Mouse (Mus musculus) liver, embryonic 14.5 days (tissue): ENCODE measurements at regions not wholly inside any gene's neighbourhood (a gene's known extent, or its start where the extent isn't known, plus 50 kb on each side); places are given as distances from the start of the nearest gene placed in this dataset.

Experiments used
- ATAC-seq: fragments of 200-750 bp; cut with Nextera tagmentation; 2 replicates; pipeline ENCODE4 v1.8.0; 2017; ENCODE audit warnings: moderate number of reproducible peaks, mild to moderate bottlenecking, moderate library complexity; ENCODE audit not compliant: insufficient read depth
- DNase-seq, 3 experiments: peaks; one replicate each; pipeline ENCODE4 v3.0.0-alpha.2; 2012 to 2013; ENCODE audit warnings: low read depth in 3 of 3, low spot score in 3 of 3
- H3K27ac ChIP-seq: fragments of 300-500 bp; sonication (generic); 2 replicates; pipeline ENCODE4 v1.5.1; 2014; ENCODE audit warnings: moderate library complexity, mild to moderate bottlenecking, control low read depth, inconsistent platforms
- H3K27me3 ChIP-seq: fragments of 300-500 bp; sonication (generic); 2 replicates; pipeline ENCODE4 v1.6.1; 2014; ENCODE audit warnings: mild to moderate bottlenecking, low read length, moderate library complexity; ENCODE audit not compliant: control insufficient read depth, insufficient read depth
- H3K36me3 ChIP-seq: fragments of 300-500 bp; sonication (generic); replicated peaks from 2 replicates; pipeline ENCODE4 v1.6.1; 2014; ENCODE audit warnings: low read depth; ENCODE audit not compliant: control insufficient read depth, insufficient read depth
- H3K4me1 ChIP-seq, 2 experiments: fragments of 200-500 bp in 1 of 2; fragments of 300-500 bp in 1 of 2; sonication (generic) in 1 of 2; replicated peaks; 2 replicates each; pipeline ENCODE4 v1.6.1; 2012 to 2014; ENCODE audit warnings: antibody characterized with exemption in 1 of 2, inconsistent platforms in 1 of 2, low read length in 1 of 2; ENCODE audit not compliant: control insufficient read depth in 2 of 2, insufficient read depth in 2 of 2
- H3K4me2 ChIP-seq: fragments of 300-500 bp; sonication (generic); 2 replicates; pipeline ENCODE4 v1.6.1; 2014; ENCODE audit warnings: low read depth, mild to moderate bottlenecking, control low read depth, moderate library complexity
- H3K4me3 ChIP-seq, 2 experiments: fragments of 200-500 bp in 1 of 2; fragments of 300-500 bp in 1 of 2; sonication (generic) in 1 of 2; 2 replicates each; pipeline ENCODE4 v1.5.1; 2012 to 2014; ENCODE audit warnings: low read depth in 2 of 2, low read length in 2 of 2, mild to moderate bottlenecking in 2 of 2, control low read depth in 1 of 2, inconsistent platforms in 1 of 2, moderate library complexity in 1 of 2; ENCODE audit not compliant: insufficient read depth in 1 of 2
- H3K9ac ChIP-seq: fragments of 300-500 bp; sonication (generic); replicated peaks from 2 replicates; pipeline ENCODE4 v1.6.1; 2014; ENCODE audit warnings: mild to moderate bottlenecking, control low read depth, moderate library complexity
- H3K9me3 ChIP-seq: fragments of 300-500 bp; sonication (generic); 2 replicates; pipeline ENCODE4 v1.6.1; 2016; ENCODE audit warnings: low read length, mixed read lengths; ENCODE audit not compliant: control insufficient read depth
- CTCF ChIP-seq: IDR thresholded peaks from 2 replicates; pipeline ENCODE4 v1.5.1; 2016; ENCODE audit warnings: antibody characterized with exemption, low read depth, control low read depth
- EP300 ChIP-seq: IDR thresholded peaks from 2 replicates; pipeline ENCODE4 v1.6.1; 2016; ENCODE audit warnings: antibody characterized with exemption, low read depth
- WGBS: fragments of 180-500 bp; shearing (Covaris S2); extraction: QIAGEN DNeasy Blood & Tissue Kit; methylation state at CpG from one replicate; pipeline ENCODE4 v1.1.7; 2014; ENCODE audit not compliant: insufficient replicate concordance; 5-methylcytosine and 5-hydroxymethylcytosine counted together

DNA sequence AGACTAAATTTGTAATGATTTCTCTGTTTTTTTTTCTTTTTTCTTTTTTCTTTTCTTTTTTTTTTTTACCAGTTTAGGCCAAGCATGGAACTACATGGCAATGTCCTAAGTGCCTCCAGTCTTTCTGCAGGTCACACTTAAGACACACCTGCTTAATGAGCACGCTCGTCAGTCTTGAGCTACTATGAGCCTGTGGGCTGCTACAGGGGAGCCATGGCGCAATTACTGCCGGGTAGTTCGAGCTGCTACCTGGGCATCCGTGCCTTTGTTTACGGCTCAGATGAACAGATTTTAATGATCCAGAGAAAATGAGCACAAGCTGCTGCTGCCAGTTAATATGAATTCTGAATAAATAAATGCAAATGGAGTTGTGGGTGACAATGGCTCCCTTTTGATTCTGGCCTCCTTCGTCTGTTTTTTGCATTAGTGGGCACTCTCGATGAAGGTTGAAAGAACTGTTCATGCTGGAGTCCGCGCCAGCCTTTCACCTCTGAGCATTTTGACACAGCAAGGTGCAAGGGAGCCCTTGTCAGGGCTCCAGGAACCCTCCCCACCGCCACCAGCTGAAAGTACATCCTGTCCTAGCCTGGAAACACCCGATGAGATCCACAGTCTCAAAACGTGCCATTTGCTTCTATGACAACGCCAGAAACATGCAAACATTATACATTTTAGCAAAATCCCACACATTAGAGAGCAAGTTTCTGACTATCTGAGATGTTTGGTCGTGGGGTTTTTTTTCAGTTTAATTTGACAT lies 81.3 kb upstream of the 1700025G04Rik start:
- TF ChIP-seq EP300 (no peak), CTCF (no peak)
- no peak overlapping the region for H3K4me2 ChIP-seq
- H3K9ac ChIP-seq = no peak overlapping the region
- no peak for ATAC-seq
- H3K9me3 ChIP-seq = no peaks in the 10 kb centered on the region
- H3K27me3 ChIP-seq = no peaks in the 10 kb centered on the region
- no peak overlapping the region for H3K4me3 ChIP-seq
- no peaks in the 10 kb centered on the region for H3K36me3 ChIP-seq
- no peaks in the 10 kb centered on the region for H3K4me1 ChIP-seq
- H3K27ac ChIP-seq = no peak overlapping the region
- 68% methylated on average over 16 of the region's 16 CpGs for WGBS
- DNase-seq = no peak

DNA sequence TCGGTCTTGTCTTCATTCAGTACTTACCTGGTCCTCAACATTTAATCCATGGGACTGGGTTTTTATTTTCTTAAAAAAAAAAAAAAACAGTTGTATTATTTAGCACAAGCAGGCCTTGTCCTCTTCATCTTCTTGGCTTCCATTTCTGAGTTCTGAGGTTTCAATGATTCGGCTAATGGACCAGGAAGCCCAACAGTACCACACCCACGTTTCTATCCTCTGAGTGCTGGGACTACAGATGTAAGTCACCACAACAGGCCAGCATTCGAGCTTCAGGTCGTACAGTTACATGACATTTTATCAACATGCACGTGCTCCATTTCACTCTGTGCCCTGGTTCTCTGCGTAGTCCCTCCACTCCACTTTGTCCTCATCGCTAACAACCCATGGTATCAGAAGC lies 80.7 kb upstream of the 1700025G04Rik start:
- no peak for DNase-seq
- TF ChIP-seq CTCF (no peak), EP300 (no peak)
- Histone ChIP-seq H3K9ac (no peak overlapping the region), H3K27ac (no peak overlapping the region), H3K36me3 (no peaks in the 10 kb centered on the region), H3K4me1 (no peaks in the 10 kb centered on the region), H3K4me2 (no peak overlapping the region), H3K27me3 (no peaks in the 10 kb centered on the region), H3K9me3 (no peaks in the 10 kb centered on the region), H3K4me3 (no peak overlapping the region)
- no peak for ATAC-seq
- WGBS = 59% methylated on average over 8 of the region's 8 CpGs

DNA sequence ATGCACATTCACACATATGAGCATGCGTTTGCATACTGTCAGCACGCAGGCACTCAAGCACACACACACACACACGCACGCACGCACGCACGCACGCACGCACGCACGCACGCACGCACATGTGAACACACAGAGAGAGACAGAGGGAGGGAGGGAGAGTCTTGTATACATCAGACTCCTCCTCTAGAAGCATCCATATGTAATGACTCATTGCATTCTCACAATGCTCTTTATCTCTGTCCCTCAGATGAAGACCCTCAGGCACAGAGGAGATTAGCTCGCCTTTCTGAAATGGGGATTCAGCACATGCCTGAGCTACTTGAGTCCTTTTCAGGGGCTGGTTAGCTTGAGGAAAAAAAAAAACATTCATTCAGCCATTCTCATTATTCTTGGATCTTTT lies 79.6 kb upstream of the 1700025G04Rik start:
- H3K36me3 ChIP-seq = no peaks in the 10 kb centered on the region
- ATAC-seq (no peak), DNase-seq (no peak)
- no peaks in the 10 kb centered on the region for H3K27me3 ChIP-seq
- no peak overlapping the region for H3K4me2 ChIP-seq
- no peaks in the 10 kb centered on the region for H3K9me3 ChIP-seq
- no peaks in the 10 kb centered on the region for H3K4me1 ChIP-seq
- H3K27ac ChIP-seq = no peak overlapping the region
- no peak overlapping the region for H3K4me3 ChIP-seq
- no peak overlapping the region for H3K9ac ChIP-seq
- no peak for TF ChIP-seq EP300
- TF ChIP-seq CTCF = no peak
- WGBS = 91% methylated on average over 14 of the region's 14 CpGs

DNA sequence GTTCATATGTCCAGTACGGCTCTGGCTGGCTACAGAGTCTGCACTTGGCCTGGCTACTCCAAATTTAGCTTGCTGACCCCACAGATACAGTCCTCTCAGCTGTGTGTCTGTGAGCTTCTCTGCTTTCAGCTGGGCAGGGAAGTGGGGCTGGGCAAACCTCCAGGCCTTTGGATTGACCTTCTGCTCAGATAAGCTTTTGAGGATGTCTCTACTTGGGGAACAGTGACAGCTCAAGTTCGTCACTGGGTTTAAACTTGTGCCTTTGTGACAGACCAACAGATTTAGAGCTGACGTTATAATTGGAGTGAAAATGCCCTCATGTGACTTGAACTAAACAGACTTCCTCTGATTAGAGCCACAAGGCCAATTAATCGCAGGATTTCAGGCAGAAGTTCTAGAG lies 78.4 kb upstream of the 1700025G04Rik start:
- H3K27ac ChIP-seq = no peak overlapping the region
- no peaks in the 10 kb centered on the region for H3K36me3 ChIP-seq
- H3K4me1 ChIP-seq = no peaks in the 10 kb centered on the region
- no peak for ATAC-seq
- no peaks in the 10 kb centered on the region for H3K9me3 ChIP-seq
- DNase-seq = no peak
- no peak overlapping the region for H3K9ac ChIP-seq
- no peak overlapping the region for H3K4me3 ChIP-seq
- H3K27me3 ChIP-seq = no peaks in the 10 kb centered on the region
- no peak overlapping the region for H3K4me2 ChIP-seq
- WGBS = 48% methylated on average over 4 of the region's 4 CpGs
- TF ChIP-seq CTCF = no peak

DNA sequence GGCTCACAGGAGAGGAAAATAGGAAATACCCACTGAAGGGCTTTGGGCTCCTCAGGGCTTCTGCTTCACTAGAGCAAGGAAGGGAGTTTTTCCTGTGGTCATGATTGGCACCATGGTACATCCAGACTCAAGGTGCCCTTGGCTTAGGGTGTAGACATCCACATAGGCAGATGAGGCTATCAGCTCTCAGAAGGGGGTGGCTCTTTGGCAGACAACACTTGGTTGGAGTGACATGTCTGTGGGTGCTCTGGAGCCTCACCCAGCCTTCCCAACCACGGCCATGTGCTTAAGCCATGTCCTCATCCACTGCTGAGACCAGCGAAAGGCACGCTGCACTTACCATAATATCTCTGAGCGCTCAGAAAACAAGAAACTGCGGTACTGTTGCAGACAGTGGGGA lies 77.8 kb upstream of the 1700025G04Rik start:
- Histone ChIP-seq H3K27me3 (no peaks in the 10 kb centered on the region), H3K36me3 (no peaks in the 10 kb centered on the region), H3K27ac (no peak overlapping the region), H3K9ac (no peak overlapping the region), H3K4me1 (no peaks in the 10 kb centered on the region), H3K4me3 (no peak overlapping the region), H3K9me3 (no peaks in the 10 kb centered on the region), H3K4me2 (no peak overlapping the region)
- no peak for ATAC-seq
- 78% methylated on average over 5 of the region's 5 CpGs for WGBS
- DNase-seq = no peak
- TF ChIP-seq CTCF (no peak), EP300 (no peak)
